19 mouse cellular contexts compared by ENCODE assay signal in genomic region chr10:90380062-90380461, GRCm38 (mm10).
DNase-seq lines count a peak whose midpoint lies in the region; ATAC-seq and TF ChIP-seq lines count a peak whose summit lies in the region.
"Had no signal": no experiment of that assay in that cellular context is flagged by ENCODE, and none has a peak within 500 bp of the region (broad histone marks: within the 10 kb centered on the region; RNA-seq: fewer than 3 reads in every experiment).

No protein-coding gene starts in this region.

- H3ac ChIP-seq in myocyte (ENCODE audit: control insufficient read depth, insufficient read length), result no peak overlapping the region

- H3K27ac ChIP-seq in hindbrain, embryonic 14.5 days, result peak overlapping the region; percentile 23; the same call in 1 of the 2 replicates
- no peak overlapping the region for H3K27ac ChIP-seq in hindbrain, embryonic 11.5 days (ENCODE audit: low read depth, low read length)
- no peak overlapping the region for H3K27ac ChIP-seq in CH12.LX (ENCODE audit: insufficient read depth, low read depth)
- H3K27ac ChIP-seq in embryonic facial prominence, embryonic 11.5 days (replicated peaks; ENCODE audit: low read depth, low read length), result no peak overlapping the region
- H3K27ac ChIP-seq: embryonic facial prominence, embryonic 15.5 days; left cerebral cortex, adult 2 months had no signal

- no peak overlapping the region for H3K9ac ChIP-seq in hindbrain, embryonic 14.5 days
- no peak overlapping the region for H3K9ac ChIP-seq in hindbrain, embryonic 11.5 days (ENCODE audit: low read depth, low read length)
- H3K9ac ChIP-seq in CH12.LX (ENCODE audit: insufficient read depth, low read depth), result no peak overlapping the region
- H3K9ac ChIP-seq in embryonic facial prominence, embryonic 11.5 days (replicated peaks; ENCODE audit: low read length), result no peak overlapping the region
- H3K9ac ChIP-seq: embryonic facial prominence, embryonic 15.5 days had no signal

- dilution Hi-C loops in CH12.LX (cut with MboI; ENCODE audit: extremely low pct_ligation_motif_present, extremely low pct_unique_long_range_greater_than_20kb, low sequenced_read_pairs), result no loop called here

- no peak for TF ChIP-seq EP300 in CH12.LX (IDR thresholded peaks at IDR 0.05; ENCODE audit: low read length)

- no peaks in the 10 kb centered on the region for H3K36me3 ChIP-seq in hindbrain, embryonic 14.5 days (replicated peaks; ENCODE audit: control insufficient read depth, insufficient read depth)
- H3K36me3 ChIP-seq in hindbrain, embryonic 11.5 days (ENCODE audit: control insufficient read depth, insufficient read depth, low read length), result no peaks in the 10 kb centered on the region
- H3K36me3 ChIP-seq in CH12.LX (replicated peaks in 1 of 2; ENCODE audit: control insufficient read depth in 1 of 2, insufficient read depth in 1 of 2, low read length in 1 of 2) (no peaks in the 10 kb centered on the region), myocyte (ENCODE audit: control insufficient read depth, insufficient read depth) (no peaks in the 10 kb centered on the region)
- no peaks in the 10 kb centered on the region for H3K36me3 ChIP-seq in embryonic facial prominence, embryonic 11.5 days (replicated peaks; ENCODE audit: control insufficient read depth, insufficient read depth, low read depth, low read length)
- H3K36me3 ChIP-seq: embryonic facial prominence, embryonic 15.5 days had no signal

- H3K4me3 ChIP-seq in hindbrain, embryonic 14.5 days (replicated peaks; ENCODE audit: low read length), result no peak overlapping the region
- H3K4me3 ChIP-seq in hindbrain, embryonic 11.5 days (ENCODE audit: low read depth, low read length), result no peak overlapping the region
- H3K4me3 ChIP-seq in CH12.LX (replicated peaks in 1 of 3; ENCODE audit: low read depth in 2 of 3, low read length in 2 of 3, poor library complexity in 1 of 3) (no peak overlapping the region), myocyte (no peak overlapping the region)
- H3K4me3 ChIP-seq in embryonic facial prominence, embryonic 11.5 days (ENCODE audit: low read depth, low read length), result no peak overlapping the region
- H3K4me3 ChIP-seq: embryonic facial prominence, embryonic 15.5 days; left cerebral cortex, adult 2 months had no signal

- no peak for DNase-seq in hindbrain, embryonic 14.5 days (ENCODE audit: low spot score)
- no peak for DNase-seq in hindbrain, embryonic 11.5 days (ENCODE audit: low spot score)
- peak; percentile 66 for DNase-seq in CH12.LX (ENCODE audit: extremely low read depth)
- peak; percentile 17 for DNase-seq in embryonic facial prominence, embryonic 11.5 days (ENCODE audit: low spot score)
- no peak for DNase-seq in lung, postnatal 10 days
- DNase-seq in layer of hippocampus, postnatal 36 days, result no peak
- DNase-seq: adrenal gland, adult 2 months; B cell, adult 2 months; cerebellum, adult 9-11 months; gastrocnemius, postnatal 10 days; kidney, adult 8-10 months; kidney, postnatal 25 days; left cerebral cortex, postnatal 4 days; lung, adult 18-20 months; thymus, postnatal 36 days had no signal

- no peaks in the 10 kb centered on the region for H3K79me2 ChIP-seq in CH12.LX (replicated peaks; ENCODE audit: control insufficient read depth, extremely low read depth, insufficient read depth, poor library complexity, severe bottlenecking)
- no peaks in the 10 kb centered on the region for H3K79me2 ChIP-seq in myocyte (ENCODE audit: control insufficient read depth, insufficient read depth)

- TF ChIP-seq POLR2A in CH12.LX (IDR thresholded peaks at IDR 0.05; ENCODE audit: low read depth, low read length), result no peak
- TF ChIP-seq POLR2A in myocyte (IDR thresholded peaks at IDR 0.05; ENCODE audit: insufficient read length, low read depth), result no peak

- H3K4me2 ChIP-seq in hindbrain, embryonic 14.5 days (replicated peaks), result no peak overlapping the region
- no peak overlapping the region for H3K4me2 ChIP-seq in hindbrain, embryonic 11.5 days (replicated peaks; ENCODE audit: low read depth, low read length)
- H3K4me2 ChIP-seq in CH12.LX (ENCODE audit: insufficient read depth, low read depth, poor library complexity, severe bottlenecking) (no peak overlapping the region), myocyte (ENCODE audit: low read depth) (peak overlapping the region; percentile 44)
- H3K4me2 ChIP-seq in embryonic facial prominence, embryonic 11.5 days (ENCODE audit: low read depth, low read length), result no peak overlapping the region
- H3K4me2 ChIP-seq: embryonic facial prominence, embryonic 15.5 days had no signal

- no peaks in the 10 kb centered on the region for H3K9me3 ChIP-seq in hindbrain, embryonic 14.5 days (ENCODE audit: control insufficient read depth, low read length)
- H3K9me3 ChIP-seq in hindbrain, embryonic 11.5 days (ENCODE audit: control insufficient read depth, low read length), result no peaks in the 10 kb centered on the region
- no peaks in the 10 kb centered on the region for H3K9me3 ChIP-seq in CH12.LX (replicated peaks; ENCODE audit: low read length)
- H3K9me3 ChIP-seq in embryonic facial prominence, embryonic 11.5 days (replicated peaks; ENCODE audit: control insufficient read depth, low read length), result no peaks in the 10 kb centered on the region
- H3K9me3 ChIP-seq: embryonic facial prominence, embryonic 15.5 days had no signal

- 75% methylated on average over 1 of the region's 1 CpGs for WGBS in hindbrain, embryonic 14.5 days
- 77% methylated on average over 1 of the region's 1 CpGs for WGBS in hindbrain, embryonic 11.5 days
- 33% methylated on average over 1 of the region's 1 CpGs for WGBS in embryonic facial prominence, embryonic 11.5 days

- in situ Hi-C loops in CH12.LX (cut with MboI; ENCODE audit: low pct_ligation_motif_present, low pct_unique_long_range_greater_than_20kb, low sequenced_read_pairs), result no loop called here

- TF ChIP-seq CTCF in CH12.LX (conservative IDR thresholded peaks at IDR 0.05 in 1 of 2, IDR thresholded peaks at IDR 0.05 in 1 of 2; ENCODE audit: low read depth in 2 of 2, low read length in 2 of 2), result no peak

- no peaks in the 10 kb centered on the region for H3K27me3 ChIP-seq in hindbrain, embryonic 14.5 days (ENCODE audit: control insufficient read depth, insufficient read depth, low read length)
- no peaks in the 10 kb centered on the region for H3K27me3 ChIP-seq in hindbrain, embryonic 11.5 days (ENCODE audit: control insufficient read depth, insufficient read depth, low read length)
- H3K27me3 ChIP-seq in CH12.LX (replicated peaks) (no peaks in the 10 kb centered on the region), myocyte (ENCODE audit: control insufficient read depth, insufficient read depth, insufficient read length) (no peaks in the 10 kb centered on the region)
- H3K27me3 ChIP-seq in embryonic facial prominence, embryonic 11.5 days (ENCODE audit: control insufficient read depth, insufficient read depth, low read length), result no peaks in the 10 kb centered on the region
- H3K27me3 ChIP-seq: embryonic facial prominence, embryonic 15.5 days had no signal

- no peak for ATAC-seq in hindbrain, embryonic 14.5 days (ENCODE audit: low FRiP score)
- ATAC-seq in hindbrain, embryonic 11.5 days (ENCODE audit: low FRiP score), result no peak
- ATAC-seq in embryonic facial prominence, embryonic 11.5 days (replicated peaks; ENCODE audit: insufficient number of reproducible peaks, low FRiP score, low TSS enrichment, low read depth), result peak; percentile 70; the same call in 1 of the 2 replicates
- ATAC-seq: inflammation-experienced regulatory T-cells, adult 6 months had no signal

- TF ChIP-seq RAD21 in CH12.LX (IDR thresholded peaks at IDR 0.05; ENCODE audit: low read depth, low read length), result no peak

- H3K4me1 ChIP-seq in hindbrain, embryonic 14.5 days (replicated peaks; ENCODE audit: control insufficient read depth, insufficient read depth, low read length), result no peaks in the 10 kb centered on the region
- no peaks in the 10 kb centered on the region for H3K4me1 ChIP-seq in hindbrain, embryonic 11.5 days (replicated peaks; ENCODE audit: control insufficient read depth, insufficient read depth, low read length)
- peaks cover 0 to 25% of the 10 kb centered on the region in 2 experiments; a peak in 2 of 4 replicates for H3K4me1 ChIP-seq in CH12.LX (ENCODE audit: control insufficient read depth in 1 of 2, insufficient read depth in 2 of 2)
- H3K4me1 ChIP-seq in embryonic facial prominence, embryonic 11.5 days (ENCODE audit: control insufficient read depth, insufficient read depth, low read length), result no peaks in the 10 kb centered on the region; the same call in 1 of the 2 replicates
- H3K4me1 ChIP-seq: embryonic facial prominence, embryonic 15.5 days had no signal

TF ChIP-seq in CH12.LX, 34 proteins besides CTCF, POLR2A, EP300 and RAD21 (continues in another document):
- TF ChIP-seq E2F4 (IDR thresholded peaks at IDR 0.05; ENCODE audit: insufficient replicate concordance, low read depth, low read length) (no peak), NELFE (IDR thresholded peaks at IDR 0.05; ENCODE audit: low read depth, low read length) (no peak), USF1 (IDR thresholded peaks at IDR 0.05; ENCODE audit: low read depth, low read length) (no peak), MXI1 (IDR thresholded peaks at IDR 0.05; ENCODE audit: low read depth, low read length) (no peak), POLR2AphosphoS2 (IDR thresholded peaks at IDR 0.05; ENCODE audit: low read depth, low read length) (no peak), PAX5 (IDR thresholded peaks at IDR 0.05; ENCODE audit: low read length) (no peak), ZMIZ1 (IDR thresholded peaks at IDR 0.05; ENCODE audit: low read depth, low read length) (no peak), ZKSCAN1 (IDR thresholded peaks at IDR 0.05; ENCODE audit: borderline replicate concordance, low read depth, low read length) (no peak), SMC3 (IDR thresholded peaks at IDR 0.05; ENCODE audit: low read depth, low read length) (no peak), NRF1 (IDR thresholded peaks at IDR 0.05; ENCODE audit: low read depth, low read length) (no peak)

TF ChIP-seq in myocyte, 11 proteins besides CTCF, POLR2A, EP300 and RAD21:
- TF ChIP-seq SRF (IDR thresholded peaks at IDR 0.05; ENCODE audit: control insufficient read depth, insufficient read length, low read depth) (no peak), MYOD1 (IDR thresholded peaks at IDR 0.05; ENCODE audit: control insufficient read depth in 1 of 3, insufficient read length in 2 of 3, low read depth in 2 of 3) (no peak), POLR2AphosphoS2 (IDR thresholded peaks at IDR 0.05; ENCODE audit: insufficient read length, low read depth) (no peak), E2F4 (IDR thresholded peaks at IDR 0.05; ENCODE audit: insufficient read depth) (no peak), USF1 (IDR thresholded peaks at IDR 0.05; ENCODE audit: low read depth) (no peak), CEBPB (IDR thresholded peaks at IDR 0.05; ENCODE audit: insufficient read depth, poor library complexity, severe bottlenecking) (no peak), TCF3 (IDR thresholded peaks at IDR 0.05; ENCODE audit: insufficient read length, low read depth) (no peak), TCF12 (IDR thresholded peaks at IDR 0.05; ENCODE audit: insufficient read depth, poor library complexity, severe bottlenecking) (no peak), REST (IDR thresholded peaks at IDR 0.05; ENCODE audit: insufficient read depth, insufficient read length) (no peak), MYOG (IDR thresholded peaks at IDR 0.05; ENCODE audit: control insufficient read depth in 1 of 3, insufficient read depth in 1 of 3, insufficient read length in 2 of 3, low read depth in 2 of 3) (no peak), MAX (IDR thresholded peaks at IDR 0.05; ENCODE audit: low read depth) (no peak)

Comparison
In these comparisons a context has a peak if more than half of its experiments do, and no peak if none do; other contexts are left out.
1. DNase-seq: peak in CH12.LX (single experiment) and embryonic facial prominence, embryonic 11.5 days (single experiment); none in hindbrain, embryonic 14.5 days (single experiment), hindbrain, embryonic 11.5 days (single experiment), lung, postnatal 10 days (single experiment) and layer of hippocampus, postnatal 36 days (0 of 2).